Comparison of ENCODE assay signal across 8 mouse cellular contexts in genomic region chr3:38255674-38256073, GRCm38 (mm10).
DNase-seq lines count a peak whose midpoint lies in the region; ATAC-seq and TF ChIP-seq lines count a peak whose summit lies in the region.

No protein-coding gene starts in this region.

- WGBS in forebrain, embryonic 11.5 days, result 11% methylated on average over 2 of the region's 2 CpGs
- WGBS in forebrain, embryonic 10.5 days, result 12% methylated on average over 2 of the region's 2 CpGs
- 9% methylated on average over 2 of the region's 2 CpGs for WGBS in forebrain, embryonic 16.5 days
- 14% methylated on average over 2 of the region's 2 CpGs for WGBS in lung, postnatal 0 days

- no peak overlapping the region for H3K4me3 ChIP-seq in forebrain, embryonic 11.5 days (ENCODE audit: low read depth, low read length)
- H3K4me3 ChIP-seq in forebrain, embryonic 10.5 days, result no peak overlapping the region
- no peak overlapping the region for H3K4me3 ChIP-seq in forebrain, embryonic 16.5 days (replicated peaks; ENCODE audit: low read length)
- no peak overlapping the region for H3K4me3 ChIP-seq in lung, postnatal 0 days (ENCODE audit: low read depth, low read length)

- H3K36me3 ChIP-seq in forebrain, embryonic 11.5 days (ENCODE audit: control insufficient read depth, insufficient read depth, low read length), result no peaks in the 10 kb centered on the region
- H3K36me3 ChIP-seq in forebrain, embryonic 10.5 days (replicated peaks), result no peaks in the 10 kb centered on the region
- no peaks in the 10 kb centered on the region for H3K36me3 ChIP-seq in forebrain, embryonic 16.5 days (ENCODE audit: control insufficient read depth, insufficient read depth)
- H3K36me3 ChIP-seq in lung, postnatal 0 days (ENCODE audit: insufficient read depth, low read length), result no peaks in the 10 kb centered on the region
- H3K36me3 ChIP-seq in splenic B cell, adult 2 months (ENCODE audit: control insufficient read depth, insufficient read depth, low read length, poor library complexity, severe bottlenecking), result no peaks in the 10 kb centered on the region

- no peaks in the 10 kb centered on the region for H3K4me1 ChIP-seq in forebrain, embryonic 11.5 days (replicated peaks; ENCODE audit: control insufficient read depth, insufficient read depth, low read length)
- peaks cover 19% of the 10 kb centered on the region for H3K4me1 ChIP-seq in forebrain, embryonic 10.5 days
- H3K4me1 ChIP-seq in forebrain, embryonic 16.5 days (replicated peaks; ENCODE audit: control insufficient read depth, insufficient read depth, low read length), result no peaks in the 10 kb centered on the region
- H3K4me1 ChIP-seq in lung, postnatal 0 days (ENCODE audit: insufficient read depth, low read depth, low read length), result no peaks in the 10 kb centered on the region

- ATAC-seq in forebrain, embryonic 11.5 days (replicated peaks; ENCODE audit: low FRiP score), result 0 out of 2 replicates have a peak, but pooled peaks have one; percentile 58
- ATAC-seq in forebrain, embryonic 16.5 days, result peak; percentile 67; the same call in 1 of the 2 replicates
- ATAC-seq in lung, postnatal 0 days, result peak; percentile 60

- no peaks in the 10 kb centered on the region for H3K27me3 ChIP-seq in forebrain, embryonic 11.5 days (ENCODE audit: control insufficient read depth, insufficient read depth, low read length)
- H3K27me3 ChIP-seq in forebrain, embryonic 10.5 days (ENCODE audit: poor library complexity, severe bottlenecking), result no peaks in the 10 kb centered on the region
- no peaks in the 10 kb centered on the region; the same call in 1 of the 2 replicates for H3K27me3 ChIP-seq in forebrain, embryonic 16.5 days (replicated peaks; ENCODE audit: control insufficient read depth, insufficient read depth, low read length)
- no peaks in the 10 kb centered on the region for H3K27me3 ChIP-seq in lung, postnatal 0 days (replicated peaks; ENCODE audit: insufficient read depth, low read length)
- H3K27me3 ChIP-seq in splenic B cell, adult 2 months (ENCODE audit: control insufficient read depth, insufficient read depth, low read length, poor library complexity, severe bottlenecking), result no peaks in the 10 kb centered on the region

- no peak overlapping the region for H3K27ac ChIP-seq in forebrain, embryonic 11.5 days (ENCODE audit: low read depth, low read length)
- no peak overlapping the region for H3K27ac ChIP-seq in forebrain, embryonic 10.5 days
- no peak overlapping the region for H3K27ac ChIP-seq in forebrain, embryonic 16.5 days (ENCODE audit: low read length)
- no peak overlapping the region for H3K27ac ChIP-seq in lung, postnatal 0 days (ENCODE audit: low read length)

- no peak for TF ChIP-seq EP300 in lung, postnatal 0 days (IDR thresholded peaks at IDR 0.05)

- no peak overlapping the region for H3K9ac ChIP-seq in forebrain, embryonic 11.5 days (ENCODE audit: low read length)
- H3K9ac ChIP-seq in forebrain, embryonic 16.5 days (replicated peaks; ENCODE audit: low read depth, low read length), result no peak overlapping the region
- H3K9ac ChIP-seq in lung, postnatal 0 days (replicated peaks; ENCODE audit: low read depth), result no peak overlapping the region

- no peaks in the 10 kb centered on the region; the same call in 1 of the 2 replicates for H3K9me3 ChIP-seq in forebrain, embryonic 11.5 days (ENCODE audit: control insufficient read depth, low read length)
- no peaks in the 10 kb centered on the region for H3K9me3 ChIP-seq in forebrain, embryonic 10.5 days
- H3K9me3 ChIP-seq in forebrain, embryonic 16.5 days (ENCODE audit: control insufficient read depth, low read length), result peaks cover 4% of the 10 kb centered on the region
- H3K9me3 ChIP-seq in lung, postnatal 0 days (ENCODE audit: low read length), result no peaks in the 10 kb centered on the region

- no peak for DNase-seq in forebrain, embryonic 11.5 days (ENCODE audit: low spot score)
- DNase-seq in forebrain, embryonic 10.5 days (ENCODE audit: extremely low spot score, low spot score), result no peak
- peak; percentile 92 for DNase-seq in 3T3-L1 (ENCODE audit: low read depth, low spot score)
- DNase-seq in cerebellum, adult 11 months, result peak; percentile 15
- peak; percentile 45 to 66 for DNase-seq in kidney, adult 8-10 months
- peak; percentile 53 for DNase-seq in lung, postnatal 0 days (ENCODE audit: low spot score)
- DNase-seq in splenic B cell, adult 2 months (ENCODE audit: low read depth, low spot score), result peak; percentile 15

- H3K4me2 ChIP-seq in forebrain, embryonic 11.5 days (ENCODE audit: low read depth, low read length, severe bottlenecking), result no peak overlapping the region
- no peak overlapping the region for H3K4me2 ChIP-seq in forebrain, embryonic 16.5 days (ENCODE audit: low read length)
- H3K4me2 ChIP-seq in lung, postnatal 0 days (replicated peaks; ENCODE audit: low read depth, low read length), result no peak overlapping the region

- peak; percentile 82 for TF ChIP-seq CTCF in lung, postnatal 0 days (IDR thresholded peaks at IDR 0.05)

Comparison
In these comparisons a context has a peak if more than half of its experiments do, and no peak if none do; other contexts are left out.
1. DNase-seq: peak in 3T3-L1 (single experiment), cerebellum, adult 11 months (single experiment), kidney, adult 8-10 months (2 of 2), lung, postnatal 0 days (single experiment) and splenic B cell, adult 2 months (single experiment); none in forebrain, embryonic 11.5 days (single experiment) and forebrain, embryonic 10.5 days (single experiment).
2. Peak in every context shown above with its lines, with median percentiles within 50 percentile points of each other: ATAC-seq.